Mouse (Mus musculus) B cell, adult 62 days (primary cell): ENCODE results near the gene Tmem215. TPM values are rescaled to one million over a fixed set of nuclear protein-coding genes. Genes with fewer than 3 reads are reported as not detected.

ENCODE experiments used
- total RNA-seq: library from RNA; stranded (reverse); gene quantifications from 4 replicates; pipeline ENCODE4 v1.2.4, GENCODE M21; 2023

Tmem215 gene
- total RNA-seq = not detected in 4 replicates

GRCm38 (mm10) chr4:40471880-40472279 lies at the start of gene Tmem215:
TSS of gene Tmem215 (plus strand) at chr4:40472180.

Other genes starting within 250 kb of the Tmem215 start
- gene Ddx58, start 232.4 kb upstream of the Tmem215 start, total RNA-seq = 84.9 to 101 TPM (median 92.7 TPM) in 4 replicates
- 32.9 to 52.4 TPM (median 40.5 TPM) in 4 replicates for gene Smim27, start 202.6 kb upstream of the Tmem215 start, total RNA-seq
- 33.3 to 35.3 TPM (median 34.0 TPM) in 4 replicates for gene Topors, start 202.3 kb upstream of the Tmem215 start, total RNA-seq
- 31.0 to 41.7 TPM (median 36.4 TPM) in 4 replicates for gene Ndufb6, start 192.8 kb upstream of the Tmem215 start, total RNA-seq
- 28.2 to 36.1 TPM (median 29.4 TPM) in 4 replicates for gene Aptx, start 231.0 kb downstream of the Tmem215 start, total RNA-seq
- 419 to 597 TPM (median 444 TPM) in 4 replicates for gene Dnaja1, start 250.0 kb downstream of the Tmem215 start, total RNA-seq